Mouse (Mus musculus) intestine, embryonic 14.5 days (tissue): ENCODE results near the gene Tmem129. TPM values are rescaled to one million over a fixed set of nuclear protein-coding genes. Genes with fewer than 3 reads are reported as not detected.

Experiments
- ATAC-seq: fragments of 200-750 bp; cut with Nextera tagmentation; replicated peaks from 2 replicates; pipeline ENCODE4 v1.8.0; 2017; ENCODE audit warnings: low read depth, moderate number of reproducible peaks, moderate TSS enrichment, moderate library complexity; ENCODE audit not compliant: low FRiP score, low TSS enrichment
- DNase-seq: peaks from one replicate; pipeline ENCODE4 v3.0.0-alpha.2; 2018; ENCODE audit warnings: low spot score
- H3K27ac ChIP-seq: fragments of 300-500 bp; sonication (generic); 2 replicates; pipeline ENCODE4 v1.5.1; 2014; ENCODE audit warnings: low read depth, mild to moderate bottlenecking, control low read depth
- H3K27me3 ChIP-seq: fragments of 300-500 bp; sonication (generic); replicated peaks from 2 replicates; pipeline ENCODE4 v1.6.1; 2014; ENCODE audit warnings: low read length, control low read depth; ENCODE audit not compliant: control insufficient read depth, insufficient read depth
- H3K36me3 ChIP-seq: fragments of 300-500 bp; sonication (generic); 2 replicates; pipeline ENCODE4 v1.6.1; 2014; ENCODE audit warnings: low read length, control low read depth; ENCODE audit not compliant: control insufficient read depth, insufficient read depth
- H3K4me1 ChIP-seq: fragments of 300-500 bp; sonication (generic); replicated peaks from 2 replicates; pipeline ENCODE4 v1.6.1; 2014; ENCODE audit warnings: low read length, control low read depth, mixed read lengths; ENCODE audit not compliant: control insufficient read depth, insufficient read depth
- H3K4me2 ChIP-seq: fragments of 300-500 bp; sonication (generic); 2 replicates; pipeline ENCODE4 v1.6.1; 2014; ENCODE audit warnings: low read length
- H3K4me3 ChIP-seq: fragments of 300-500 bp; sonication (generic); 2 replicates; pipeline ENCODE4 v1.5.1; 2014; ENCODE audit warnings: low read depth, low read length, control low read depth, mixed read lengths
- H3K9ac ChIP-seq: fragments of 300-500 bp; sonication (generic); 2 replicates; pipeline ENCODE4 v1.6.1; 2014; ENCODE audit warnings: mild to moderate bottlenecking, low read length
- H3K9me3 ChIP-seq: fragments of 300-500 bp; sonication (generic); 2 replicates; pipeline ENCODE4 v1.6.1; 2016; ENCODE audit warnings: low read length, control low read depth; ENCODE audit not compliant: control insufficient read depth
- whole genome bisulfite sequencing: fragments of 180-500 bp; shearing (Covaris S2); extraction: QIAGEN DNeasy Blood & Tissue Kit; methylation state at CpG from one replicate; pipeline ENCODE4 v1.1.7; 2014; 5-methylcytosine and 5-hydroxymethylcytosine counted together
- polyA plus RNA-seq: library from polyadenylated mRNA; unstranded; fragments of >200 nt; fragmentation: Nextera tagmentation; extraction: Ambion mirVana; gene quantifications from 2 replicates; pipeline ENCODE4 v1.2.1, GENCODE M21; 2014

The Tmem129 gene
- 39.3 and 42.4 TPM in 2 replicates for polyA plus RNA-seq

DNA sequence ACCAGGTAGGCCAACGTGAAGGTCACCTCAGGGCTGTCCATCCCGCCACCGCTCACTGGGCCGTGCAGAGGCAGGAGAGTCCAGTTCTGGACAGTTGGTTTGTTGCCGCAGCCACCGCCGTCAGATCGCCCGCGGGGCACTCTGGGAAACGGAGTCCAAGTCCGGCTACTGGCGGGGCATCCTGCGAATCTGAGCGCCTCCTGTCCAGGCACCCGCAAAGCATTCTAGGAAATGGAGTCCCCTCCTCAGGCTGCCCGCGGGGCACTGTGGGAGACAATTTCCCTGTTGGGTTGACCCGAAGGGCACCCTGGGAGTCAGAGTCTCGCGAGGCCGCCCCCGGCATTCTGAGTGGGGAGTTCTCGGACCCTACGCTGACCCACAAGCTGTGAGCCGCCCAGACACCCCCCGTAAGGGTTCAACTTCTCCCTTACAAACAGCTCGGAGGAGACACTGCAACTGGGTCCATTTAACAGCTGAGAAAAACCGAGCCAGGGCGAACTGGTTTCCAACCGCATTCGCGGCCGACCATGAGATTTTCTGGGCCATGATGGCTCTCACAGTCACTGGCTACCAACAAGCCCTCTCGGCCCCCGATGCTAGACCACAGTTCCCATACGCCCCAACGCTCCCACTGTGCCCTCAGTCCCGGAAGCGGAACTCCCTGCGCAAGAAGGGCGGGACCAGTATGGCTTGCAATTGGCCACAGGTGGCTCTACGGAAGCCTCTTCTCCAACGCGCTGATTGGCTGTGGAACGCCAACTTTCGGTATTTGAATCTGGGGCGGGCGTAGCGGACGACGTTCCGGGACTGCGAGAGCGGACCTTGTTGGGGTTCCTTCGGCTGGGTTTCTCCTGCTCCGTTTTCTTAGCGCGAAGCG lies at the start of gene Tmem129, which contains the start of gene Tacc3:
TSS of gene Tmem129 (minus strand) at position 630 of the 877 bp plus-strand sequence.
TSS of gene Tacc3 (plus strand) at position 342 of the 877 bp plus-strand sequence.
- ATAC-seq (peak; percentile 98), DNase-seq (peak; percentile 98)
- Histone ChIP-seq H3K4me2 (peak within 1 kb of the TSS; percentile 59), H3K4me3 (peak within 1 kb of the TSS; percentile 72), H3K27me3 (no peaks in the 10 kb centered on the region), H3K4me1 (peaks cover 25% of the 10 kb centered on the region), H3K9me3 (no peaks in the 10 kb centered on the region), H3K9ac (peak within 1 kb of the TSS; percentile 82), H3K27ac (peak within 1 kb of the TSS; percentile 95), H3K36me3 (peaks cover 45% of the 10 kb centered on the region)
- under 1% methylated on average over 60 of the region's 60 CpGs for WGBS

DNA sequence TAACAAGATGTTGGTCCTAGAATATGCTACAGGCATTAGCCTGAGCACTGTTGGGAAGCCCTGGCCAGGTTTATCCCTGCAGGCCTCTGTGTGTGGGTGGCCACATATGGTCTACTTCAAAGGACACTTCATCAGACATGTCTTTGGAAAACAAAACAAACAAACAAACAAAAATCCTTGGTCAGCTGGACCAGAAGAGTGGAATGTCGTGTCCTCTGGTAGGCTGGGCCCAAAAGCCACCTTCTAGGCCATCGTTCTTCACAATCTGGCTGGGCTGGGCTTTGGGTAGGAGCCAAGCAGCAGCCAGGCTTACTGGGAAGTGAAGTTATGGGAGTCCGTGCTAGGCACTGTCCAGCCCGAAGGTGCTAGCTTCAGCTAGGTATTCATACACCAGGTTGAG lies 48.9 kb upstream of the Tmem129 start:
- Histone ChIP-seq H3K4me2 (no peak overlapping the region), H3K4me1 (peaks cover 15% of the 10 kb centered on the region), H3K27me3 (no peaks in the 10 kb centered on the region), H3K36me3 (no peaks in the 10 kb centered on the region), H3K27ac (no peak overlapping the region), H3K4me3 (no peak overlapping the region), H3K9ac (no peak overlapping the region), H3K9me3 (no peaks in the 10 kb centered on the region)
- DNase-seq, result no peak
- WGBS, result 57% methylated on average over 4 of the region's 4 CpGs
- ATAC-seq, result no peak

DNA sequence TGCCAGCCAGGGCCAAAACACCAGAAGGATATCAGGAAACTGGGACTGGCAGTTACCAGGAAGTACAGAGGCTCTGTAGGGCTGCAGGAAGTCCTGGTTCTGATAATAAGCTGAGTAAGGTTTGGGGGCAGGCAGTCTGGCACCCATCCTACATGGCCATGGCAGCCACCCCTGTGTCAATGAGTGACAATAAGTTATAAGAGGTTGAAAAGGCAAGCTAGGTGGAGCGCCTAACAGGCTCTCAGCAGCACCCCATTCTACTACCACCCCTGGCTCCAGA lies 48.1 kb upstream of the Tmem129 start:
- DNase-seq (no peak), ATAC-seq (no peak)
- Histone ChIP-seq H3K36me3 (no peaks in the 10 kb centered on the region), H3K9ac (no peak overlapping the region), H3K4me3 (no peak overlapping the region), H3K27ac (no peak overlapping the region), H3K4me2 (no peak overlapping the region), H3K27me3 (no peaks in the 10 kb centered on the region), H3K9me3 (no peaks in the 10 kb centered on the region), H3K4me1 (peaks cover 15% of the 10 kb centered on the region)
- WGBS, result 100% methylated on average over 1 of the region's 1 CpGs

DNA sequence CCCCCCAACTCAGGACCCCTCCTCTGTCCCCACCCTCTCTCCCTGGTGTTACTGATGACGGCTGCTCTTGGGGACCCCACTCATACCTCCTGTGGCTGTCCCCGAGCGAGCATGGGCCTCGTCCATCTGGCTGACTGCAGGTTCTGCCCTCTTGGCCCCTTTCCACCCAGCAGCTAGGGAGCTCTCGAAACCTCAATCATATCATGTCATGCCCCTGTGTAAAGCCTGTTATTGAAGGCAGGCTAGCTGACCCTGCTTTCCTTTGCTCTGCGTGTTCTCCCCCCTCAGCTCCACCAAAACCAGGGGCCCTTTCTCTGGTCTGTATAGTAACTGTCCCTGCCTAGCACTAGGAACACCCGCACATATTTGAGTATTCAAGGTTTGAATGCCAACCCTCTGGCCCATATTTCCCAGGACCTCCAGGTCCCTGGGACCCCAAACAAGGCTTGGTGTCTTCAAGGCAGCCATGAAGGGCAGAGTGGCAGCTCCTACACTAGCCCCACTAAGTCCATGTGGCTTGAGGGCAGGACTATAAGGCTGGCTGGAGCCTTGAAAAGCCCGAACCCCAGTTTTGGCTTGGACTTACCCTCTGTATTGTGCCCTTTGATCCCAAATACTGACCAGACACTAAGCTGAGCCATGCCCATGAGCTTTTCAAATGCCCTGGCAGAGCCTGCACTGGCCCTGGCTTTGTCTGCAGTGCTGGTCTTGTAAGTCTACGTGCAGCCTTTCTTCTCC lies 47.6 kb upstream of the Tmem129 start:
- ATAC-seq (0 out of 2 replicates have a peak, but pooled peaks have one; percentile 16), DNase-seq (no peak)
- Histone ChIP-seq H3K27me3 (no peaks in the 10 kb centered on the region), H3K4me1 (peaks cover 15% of the 10 kb centered on the region), H3K9ac (no peak overlapping the region), H3K9me3 (no peaks in the 10 kb centered on the region), H3K27ac (no peak overlapping the region), H3K4me3 (no peak overlapping the region), H3K4me2 (no peak overlapping the region), H3K36me3 (no peaks in the 10 kb centered on the region)
- WGBS, result 49% methylated on average over 9 of the region's 9 CpGs

DNA sequence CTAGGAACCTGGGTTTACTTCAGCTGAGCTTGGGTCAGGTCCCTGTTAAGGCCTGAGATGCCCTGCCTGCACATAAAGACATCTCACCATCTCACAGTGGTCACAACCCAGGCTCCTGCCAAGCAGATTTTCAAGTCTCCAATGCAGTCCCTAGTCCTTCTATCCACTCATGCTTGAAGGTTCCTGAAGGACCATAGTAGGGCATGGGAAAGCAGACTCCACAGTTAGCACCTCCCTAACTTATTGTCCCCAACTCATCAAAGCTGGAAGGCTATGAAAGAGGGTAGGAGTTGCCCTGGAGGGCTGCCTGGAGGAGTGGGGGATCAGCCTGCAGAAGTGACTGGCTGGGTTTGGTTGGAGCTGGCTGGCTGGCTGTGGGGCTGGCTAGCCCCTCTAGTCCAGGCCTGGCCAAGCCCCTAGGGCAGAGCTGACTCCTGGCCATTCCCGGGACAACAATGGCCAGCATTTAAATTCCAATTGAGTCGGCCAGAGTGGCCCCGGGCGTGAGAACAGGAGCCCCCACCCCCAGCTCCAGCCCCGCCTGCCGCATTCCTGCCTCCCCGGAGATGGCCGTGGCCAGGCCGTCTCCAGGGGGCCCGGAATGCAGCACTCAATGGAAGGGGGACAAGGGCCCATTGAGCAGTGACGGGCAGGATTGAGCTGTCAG lies 46.9 kb upstream of the Tmem129 start:
- no peak overlapping the region for H3K27ac ChIP-seq
- H3K4me3 ChIP-seq, result no peak overlapping the region
- ATAC-seq (0 out of 2 replicates have a peak, but pooled peaks have one; percentile 21), DNase-seq (no peak)
- no peaks in the 10 kb centered on the region for H3K27me3 ChIP-seq
- H3K9ac ChIP-seq, result no peak overlapping the region
- H3K4me1 ChIP-seq, result peaks cover 19% of the 10 kb centered on the region
- H3K36me3 ChIP-seq, result no peaks in the 10 kb centered on the region
- H3K9me3 ChIP-seq, result no peaks in the 10 kb centered on the region
- 14% methylated on average over 11 of the region's 11 CpGs for WGBS
- H3K4me2 ChIP-seq, result no peak overlapping the region

DNA sequence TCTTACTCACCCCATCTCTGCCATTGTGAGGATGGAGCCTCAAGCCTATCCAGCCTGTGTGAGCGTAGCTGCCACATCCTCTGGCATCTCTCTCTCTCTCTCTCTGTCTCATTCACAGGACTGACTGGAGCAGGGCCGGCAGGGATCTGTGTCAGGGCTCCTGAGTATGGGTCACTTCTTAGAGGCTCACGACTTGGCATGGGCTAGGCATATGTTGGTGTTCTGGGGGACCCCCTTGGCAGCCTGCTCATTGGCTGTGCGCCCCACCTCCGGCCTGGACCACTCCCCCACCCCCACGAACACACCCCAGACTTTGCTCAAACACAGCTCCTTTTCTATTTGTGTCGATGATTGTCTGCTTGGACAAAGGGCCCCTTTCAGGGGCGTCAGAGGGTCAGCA lies 45.8 kb upstream of the Tmem129 start:
- Histone ChIP-seq H3K27ac (no peak overlapping the region), H3K9me3 (no peaks in the 10 kb centered on the region), H3K4me1 (peaks cover 23% of the 10 kb centered on the region), H3K36me3 (no peaks in the 10 kb centered on the region), H3K9ac (no peak overlapping the region), H3K27me3 (no peaks in the 10 kb centered on the region), H3K4me2 (no peak overlapping the region), H3K4me3 (no peak overlapping the region)
- 54% methylated on average over 8 of the region's 8 CpGs for WGBS
- ATAC-seq (no peak), DNase-seq (no peak)

DNA sequence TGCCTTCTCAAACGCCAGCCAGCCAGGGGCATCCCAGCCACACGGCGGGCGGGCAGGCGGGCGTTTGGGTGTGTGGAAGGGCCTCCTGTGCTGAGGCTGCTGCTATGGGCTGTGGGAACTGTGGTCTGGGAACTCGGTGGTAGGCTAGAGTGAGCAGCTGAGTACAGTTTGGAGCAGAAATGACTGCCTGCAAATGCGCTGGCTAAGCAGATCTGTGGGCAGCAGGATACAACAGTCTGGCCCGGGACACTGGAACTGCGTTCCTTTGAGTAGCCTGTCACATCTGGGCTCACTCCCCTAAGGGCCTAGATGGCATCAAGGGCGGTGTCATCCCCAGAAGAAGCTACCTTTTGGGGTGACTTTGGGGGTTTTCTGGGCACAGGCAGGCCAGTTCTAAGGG lies 43.6 kb upstream of the Tmem129 start:
- Histone ChIP-seq H3K9me3 (no peaks in the 10 kb centered on the region), H3K4me3 (no peak overlapping the region), H3K4me2 (no peak overlapping the region), H3K4me1 (peaks cover 33% of the 10 kb centered on the region), H3K27me3 (no peaks in the 10 kb centered on the region), H3K27ac (no peak overlapping the region), H3K9ac (no peak overlapping the region), H3K36me3 (no peaks in the 10 kb centered on the region)
- ATAC-seq (no peak), DNase-seq (no peak)
- whole genome bisulfite sequencing, result 81% methylated on average over 11 of the region's 11 CpGs

DNA sequence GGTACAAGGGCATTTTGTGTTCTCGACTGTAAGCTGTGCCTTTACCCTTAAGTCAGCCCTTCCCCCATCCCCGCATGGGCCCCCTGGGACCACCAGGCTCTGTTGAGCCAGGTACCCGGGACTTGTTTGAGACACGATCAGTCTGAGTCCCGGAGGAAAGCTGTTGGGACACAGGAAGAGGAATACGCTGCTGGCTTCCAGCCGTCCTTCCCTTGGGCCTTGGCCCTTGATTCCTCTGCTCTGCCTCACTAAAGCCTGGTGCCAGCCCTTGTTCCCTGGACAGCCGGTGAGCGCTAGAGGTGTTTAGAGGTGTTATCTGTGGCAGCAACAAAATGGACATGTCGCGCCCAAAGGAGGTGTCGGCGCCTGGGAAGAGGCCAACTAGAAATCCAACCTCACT lies 41.8 kb upstream of the Tmem129 start:
- no peak for ATAC-seq
- Histone ChIP-seq H3K36me3 (no peaks in the 10 kb centered on the region), H3K27ac (no peak overlapping the region), H3K27me3 (no peaks in the 10 kb centered on the region; the same call in 1 of the 2 replicates), H3K4me3 (no peak overlapping the region), H3K4me1 (peaks cover 34% of the 10 kb centered on the region), H3K4me2 (no peak overlapping the region), H3K9ac (no peak overlapping the region), H3K9me3 (no peaks in the 10 kb centered on the region)
- no peak for DNase-seq
- WGBS, result 34% methylated on average over 13 of the region's 13 CpGs
